Mouse (Mus musculus) ZHBTc4 (cell line): ENCODE measurements around the gene Pltp.
A peak's percentile ranks its signal among the peaks of the same experiment; 100 is the strongest.
"Not testable (repeated sequence)": the region's sequence is repeated elsewhere in the genome, so short reads cannot be mapped to it uniquely, and the experiment has no call there.

Source experiments
- DNase-seq: peaks from one replicate; pipeline ENCODE4 v3.0.0-alpha.2; 2011; ENCODE audit warnings: low read depth, low spot score

Gene Pltp

DNA sequence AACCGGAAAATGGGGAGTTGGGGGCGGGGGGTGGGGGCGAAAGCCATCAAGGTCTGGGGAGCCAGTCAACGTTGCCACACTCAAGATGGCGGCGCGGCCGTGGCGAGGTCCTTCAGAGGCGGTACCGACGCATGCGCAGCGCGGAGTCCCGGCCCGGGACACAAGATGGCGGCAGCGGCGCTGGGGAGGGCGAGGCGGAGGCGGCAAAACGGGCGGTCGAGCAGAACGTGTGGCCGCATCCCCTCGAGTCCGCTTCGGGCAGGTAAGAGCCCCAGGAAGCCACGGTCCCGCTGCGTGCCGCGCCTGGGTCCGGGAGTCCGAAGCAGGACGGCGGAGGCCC lies 21.7 kb upstream of the Pltp start, which contains the start of gene Pcif1:
Gene Pcif1 (plus strand): TSS at position 77 of the 340 bp plus-strand sequence.
- peak; percentile 94 for DNase-seq

DNA sequence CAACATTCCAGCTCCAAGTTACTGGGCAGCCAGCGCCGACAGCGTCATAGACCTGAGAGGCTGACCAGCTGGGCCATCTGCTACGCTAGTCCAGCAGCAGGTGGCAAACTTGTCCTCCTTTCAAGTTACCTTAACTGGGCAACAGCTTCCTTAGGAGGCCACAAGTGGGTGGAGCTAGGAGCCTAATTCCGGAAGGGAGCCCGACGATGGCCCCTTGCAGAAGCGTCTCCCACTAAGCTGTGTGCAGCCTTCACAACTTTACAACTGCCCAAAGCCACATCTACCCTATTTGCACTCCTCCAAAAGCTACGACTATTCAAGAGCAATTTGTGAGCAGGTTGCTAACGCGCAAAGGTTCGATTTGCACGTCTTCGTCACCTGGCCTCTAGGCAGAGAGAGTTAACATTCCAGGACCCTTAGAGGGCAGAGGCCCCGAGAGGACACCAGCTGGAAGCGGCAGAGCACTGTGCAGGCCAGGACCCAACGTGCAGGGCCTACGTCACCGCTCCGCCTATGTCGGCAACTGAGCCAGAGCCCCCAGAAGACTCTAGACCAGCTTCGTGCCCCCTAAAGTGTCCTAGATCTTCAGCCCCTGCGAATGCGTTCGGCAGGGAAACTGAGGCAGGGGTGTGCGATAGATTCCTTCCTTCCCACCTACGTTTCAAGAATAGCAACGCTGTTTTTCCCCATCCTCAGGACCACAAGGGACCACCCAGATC lies 21.2 kb upstream of the Pltp start:
- peak; percentile 75 for DNase-seq

DNA sequence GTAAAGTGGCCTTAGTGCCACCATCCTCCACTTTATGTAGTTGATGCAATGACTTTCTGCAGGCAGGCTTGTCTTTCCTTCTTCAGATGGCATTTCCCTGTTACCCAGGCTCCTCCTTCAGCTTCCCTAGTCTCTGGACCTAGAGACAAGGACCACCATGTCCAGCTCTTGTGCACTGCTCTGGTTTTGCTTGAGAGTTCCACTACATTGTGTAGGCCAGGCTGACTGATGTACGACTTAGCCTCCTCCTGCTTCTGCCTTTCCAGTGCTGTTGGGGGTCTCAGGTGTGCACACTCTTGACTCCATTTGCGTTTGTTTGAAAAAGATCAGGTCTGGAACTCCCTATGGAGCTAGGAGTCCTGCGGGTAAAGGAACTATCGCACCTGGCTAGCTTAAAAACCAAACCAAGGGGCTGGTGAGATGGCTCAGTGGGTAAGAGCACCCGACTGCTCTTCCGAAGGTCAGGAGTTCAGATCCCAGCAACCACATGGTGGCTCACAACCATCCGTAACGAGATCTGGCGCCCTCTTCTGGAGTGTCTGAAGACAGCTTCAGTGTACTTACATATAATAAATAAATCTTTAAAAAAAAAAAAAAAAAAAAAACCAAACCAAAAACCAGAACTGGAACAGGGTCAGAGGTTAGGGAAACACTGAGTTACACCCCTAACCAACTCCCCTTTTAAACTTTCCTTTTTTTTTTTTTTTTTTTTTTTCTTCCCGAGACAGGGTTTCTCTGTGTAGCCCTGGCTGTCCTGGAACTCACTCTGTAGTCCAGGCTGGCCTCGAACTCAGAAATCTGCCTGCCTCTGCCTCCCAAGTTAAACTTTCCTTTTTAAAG lies 20.1 kb upstream of the Pltp start:
- peak; percentile 40 for DNase-seq

DNA sequence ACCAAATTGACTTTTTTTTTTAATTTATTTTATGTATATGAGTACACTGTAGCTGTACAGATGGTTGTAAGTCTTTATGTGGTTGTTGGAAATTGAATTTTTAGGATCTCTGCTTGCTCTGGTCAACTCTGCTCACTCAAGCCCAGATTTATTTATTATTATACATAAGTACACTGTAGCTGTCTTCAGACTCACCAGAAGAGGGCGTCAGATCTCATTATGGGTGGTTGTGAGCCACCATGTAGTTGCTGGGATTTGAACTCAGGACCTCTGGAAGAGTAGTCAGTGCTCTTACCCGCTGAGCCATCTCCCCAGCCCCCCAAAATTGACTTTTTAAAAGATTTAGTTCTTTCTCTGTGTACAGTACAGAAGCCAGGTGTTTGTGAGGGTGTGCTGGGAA lies 18.1 kb upstream of the Pltp start:
- DNase-seq: not testable (repeated sequence)

DNA sequence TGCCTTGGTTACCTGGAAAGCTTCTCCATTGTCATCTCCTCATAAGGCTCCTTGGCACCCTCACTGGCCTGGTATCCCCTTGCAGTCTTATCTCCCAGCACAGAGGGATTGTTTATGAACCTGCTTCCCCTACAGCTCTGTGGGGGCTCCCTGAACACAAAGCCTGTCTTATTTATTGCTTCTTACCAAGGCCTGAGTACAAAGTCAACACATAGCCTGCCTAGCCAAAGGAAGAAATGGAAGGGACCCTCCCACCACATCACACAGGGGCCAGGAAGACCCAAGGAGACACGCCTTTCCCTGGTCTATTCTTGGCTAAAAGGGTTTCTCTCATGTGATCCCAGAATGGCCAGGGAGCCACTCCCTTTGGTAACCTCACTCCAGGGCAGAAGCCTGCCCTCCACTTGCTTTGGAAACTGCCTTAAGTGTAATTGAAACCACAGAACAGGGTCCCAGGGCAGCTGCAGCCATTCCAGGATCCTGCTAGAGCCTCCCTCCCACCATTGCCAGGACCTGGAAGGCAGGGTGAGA lies 16.8 kb upstream of the Pltp start:
- peak; percentile 86 for DNase-seq

DNA sequence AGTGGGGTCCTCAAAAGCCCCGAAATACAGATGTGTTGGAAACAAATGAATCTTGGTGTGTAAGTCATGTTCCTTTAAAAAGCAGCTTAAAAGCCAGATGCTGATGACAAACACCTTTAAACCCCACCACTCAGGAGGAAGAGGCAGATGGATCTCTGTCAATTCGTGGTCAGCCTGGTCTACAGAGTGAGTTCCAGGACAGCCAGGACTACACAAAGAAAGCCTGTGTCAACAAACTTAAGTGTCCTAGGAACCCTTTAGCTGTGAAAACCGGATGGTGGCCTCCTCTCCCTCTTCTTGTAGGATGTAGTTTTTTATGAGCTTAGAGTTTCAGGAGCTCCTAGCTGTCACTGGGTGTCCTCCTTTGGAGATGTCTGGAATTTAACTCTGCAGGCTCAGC lies 16.1 kb upstream of the Pltp start:
- DNase-seq: no peak

DNA sequence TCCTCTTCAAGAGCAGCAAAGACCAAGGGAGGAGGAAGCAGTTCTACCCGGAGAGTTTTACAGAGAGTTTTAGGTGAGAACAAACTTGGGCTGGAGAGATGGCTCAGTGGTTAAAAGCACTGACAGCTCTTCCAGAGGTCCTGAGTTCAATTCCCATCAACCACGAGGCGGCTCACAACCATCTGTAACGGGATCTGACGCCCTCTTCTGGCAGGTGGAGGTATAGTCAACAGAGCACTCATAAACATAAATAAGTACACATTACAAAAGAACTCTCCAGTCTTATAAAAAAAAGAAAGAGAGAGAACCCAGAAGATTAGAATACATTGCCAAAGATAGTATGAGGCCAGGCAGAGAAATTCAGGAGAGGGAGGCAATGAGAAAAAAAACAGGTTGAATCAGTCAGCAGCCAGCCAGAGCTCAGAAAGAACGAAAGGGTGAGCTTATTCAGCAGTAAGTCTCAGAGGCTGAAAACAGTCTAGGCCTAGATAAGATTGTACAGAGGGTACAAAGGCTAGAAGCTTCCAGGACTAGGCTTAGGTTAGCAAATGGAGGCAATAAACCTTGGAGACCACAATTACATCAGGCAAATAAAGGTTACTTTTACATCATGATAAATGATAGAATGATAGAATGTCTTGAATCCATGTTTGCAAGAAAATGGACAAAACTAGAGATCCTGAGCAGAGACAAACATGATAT lies 14.2 kb upstream of the Pltp start:
- peak; percentile 54 for DNase-seq

DNA sequence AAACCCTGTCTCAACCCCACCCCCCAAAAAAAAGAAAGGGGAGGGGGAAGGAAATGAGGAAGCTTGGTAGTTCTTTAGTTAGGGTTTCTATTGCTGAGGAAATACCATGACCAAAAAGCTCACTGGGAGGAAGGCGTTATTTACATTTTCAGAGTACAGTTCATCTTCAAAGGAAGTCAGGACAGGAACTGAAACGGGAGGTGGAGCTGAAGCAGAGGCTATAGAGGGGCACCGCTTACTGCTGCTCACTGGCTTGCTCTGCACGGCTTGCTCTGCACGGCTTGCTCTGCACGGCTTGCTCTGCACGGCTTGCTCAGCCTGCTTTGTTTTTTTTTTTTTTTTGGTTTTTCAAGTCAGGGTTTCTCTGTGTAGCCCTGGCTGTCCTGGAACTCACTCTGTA lies 11.0 kb upstream of the Pltp start:
- no peak for DNase-seq

DNA sequence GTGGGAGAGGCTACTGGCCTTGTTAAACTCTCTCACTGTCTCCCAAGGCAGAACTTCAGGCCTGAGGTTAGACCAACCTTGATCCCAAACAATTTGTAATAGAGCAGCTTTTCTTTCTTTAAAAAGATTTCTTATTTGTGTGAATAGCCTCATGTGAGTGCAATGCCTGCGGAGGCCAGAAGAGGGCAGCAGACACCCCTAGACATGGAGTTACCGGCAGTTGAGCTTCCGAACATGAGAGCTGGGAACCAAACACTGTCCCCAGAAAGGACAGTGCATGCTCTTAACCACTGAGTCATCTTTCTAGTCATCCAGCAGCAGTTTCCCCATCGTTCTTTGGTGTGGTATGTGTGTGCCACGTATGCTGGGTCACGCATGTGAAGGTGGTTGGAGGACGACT lies 10.1 kb upstream of the Pltp start:
- DNase-seq: peak; percentile 86

DNA sequence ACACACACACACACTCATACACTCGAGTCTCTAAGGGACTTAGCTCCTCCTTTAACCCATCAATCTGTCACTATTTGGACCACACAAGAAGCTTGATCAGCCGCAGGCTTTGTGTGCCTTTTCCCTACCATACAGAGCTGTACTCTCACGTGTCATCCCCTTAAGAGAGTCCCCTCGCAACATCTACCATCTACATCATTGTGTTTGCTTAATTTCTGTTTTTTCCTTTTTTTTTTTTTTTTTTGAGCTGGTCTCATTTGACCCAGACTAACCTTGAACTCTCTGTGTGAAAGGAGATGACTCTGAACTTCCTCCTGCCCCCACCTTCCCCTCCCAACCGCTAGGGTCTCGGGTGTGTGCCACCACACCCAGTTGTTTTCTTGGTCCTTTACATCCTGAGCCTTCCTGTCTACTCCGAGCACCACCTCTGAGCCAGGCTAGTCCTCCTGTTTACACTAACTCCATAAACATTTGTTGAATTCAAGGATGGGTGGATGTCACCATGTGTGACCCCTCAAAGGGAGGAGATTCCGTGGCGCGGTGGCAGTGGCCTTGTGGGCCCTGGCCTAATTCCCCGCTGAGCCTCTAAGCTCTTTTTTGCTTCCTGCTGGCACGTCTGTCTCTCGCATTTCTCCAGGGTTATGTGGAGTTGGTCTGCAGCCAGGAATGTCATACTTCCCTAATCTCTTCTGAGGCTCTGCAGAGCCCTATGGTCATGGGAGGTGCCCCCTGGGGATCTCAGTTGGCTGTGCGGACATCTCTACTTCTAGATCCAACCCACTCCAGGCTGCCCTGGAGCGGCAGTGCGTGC lies 9.4 kb upstream of the Pltp start:
- DNase-seq: peak; percentile 87

DNA sequence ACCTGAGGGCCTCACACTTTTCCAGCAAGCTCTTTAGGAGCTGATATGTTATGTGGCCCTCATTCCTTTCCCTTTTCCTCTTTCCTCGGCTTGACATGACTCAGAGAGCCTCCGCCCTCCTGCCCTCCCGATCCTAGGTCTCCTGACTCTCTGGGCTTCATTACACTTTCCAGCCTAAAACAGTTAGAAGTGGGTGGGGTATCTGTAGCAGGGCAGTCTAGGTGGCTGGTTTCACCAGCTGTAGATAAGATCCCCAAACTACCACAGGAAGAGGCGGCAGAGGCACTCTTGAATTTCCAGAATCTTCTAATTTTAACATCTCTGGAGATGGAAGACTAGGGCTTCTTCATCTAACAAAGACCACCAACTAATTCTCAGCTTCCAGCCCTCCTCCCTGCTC lies 7.1 kb upstream of the Pltp start:
- no peak for DNase-seq

DNA sequence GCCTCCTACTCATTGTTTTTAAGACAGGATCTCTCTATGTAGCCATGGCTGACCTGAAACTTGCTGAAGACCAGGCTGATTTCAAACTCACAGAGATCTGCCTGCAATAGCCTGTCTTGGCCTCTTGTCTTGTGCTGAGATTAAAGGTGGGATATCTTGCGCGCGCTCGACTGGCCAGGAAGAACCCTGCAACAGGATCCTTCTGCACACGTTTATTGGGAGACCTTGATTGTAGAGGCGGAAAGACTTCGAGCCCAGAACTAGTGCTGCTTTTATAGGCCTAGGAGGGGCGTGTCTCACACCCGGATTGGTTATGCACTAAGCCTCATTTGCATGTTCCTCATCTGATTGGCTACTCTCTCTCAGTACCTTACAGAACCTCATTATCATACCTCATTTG lies 5.9 kb upstream of the Pltp start:
- DNase-seq: peak; percentile 53

DNA sequence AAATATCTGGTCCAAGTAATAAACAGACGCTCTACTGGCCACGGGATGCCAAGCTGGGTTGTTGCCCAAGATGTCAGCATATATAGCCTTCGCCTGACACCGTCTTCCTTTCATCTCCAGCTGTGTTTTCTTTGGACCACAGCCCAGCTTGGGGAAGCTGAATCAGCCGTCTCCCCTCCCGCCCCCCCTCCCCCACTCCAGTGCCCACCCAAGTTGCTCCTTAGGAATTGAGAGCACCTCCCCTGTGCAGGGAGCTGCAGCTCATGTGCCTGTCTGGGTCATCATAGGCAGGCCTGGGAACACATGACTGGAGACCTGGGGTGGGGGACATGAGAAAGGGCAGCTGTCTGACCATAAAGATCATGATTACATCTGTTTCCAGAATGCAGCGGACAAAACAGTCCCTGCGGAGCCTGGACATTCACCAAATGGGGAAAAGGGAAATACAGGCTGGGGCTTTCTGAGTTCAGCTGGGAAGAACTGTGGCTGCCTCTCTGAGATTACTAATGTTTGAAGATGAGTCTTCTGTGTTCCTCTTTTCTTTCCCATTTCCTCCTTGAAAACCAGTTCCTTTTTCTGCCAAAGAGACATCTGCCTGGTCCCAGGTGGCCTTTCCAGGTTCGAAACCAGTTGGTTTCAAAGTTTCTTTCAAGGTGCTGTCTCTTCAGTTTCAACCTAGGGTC lies 4.8 kb upstream of the Pltp start:
- DNase-seq: no peak

DNA sequence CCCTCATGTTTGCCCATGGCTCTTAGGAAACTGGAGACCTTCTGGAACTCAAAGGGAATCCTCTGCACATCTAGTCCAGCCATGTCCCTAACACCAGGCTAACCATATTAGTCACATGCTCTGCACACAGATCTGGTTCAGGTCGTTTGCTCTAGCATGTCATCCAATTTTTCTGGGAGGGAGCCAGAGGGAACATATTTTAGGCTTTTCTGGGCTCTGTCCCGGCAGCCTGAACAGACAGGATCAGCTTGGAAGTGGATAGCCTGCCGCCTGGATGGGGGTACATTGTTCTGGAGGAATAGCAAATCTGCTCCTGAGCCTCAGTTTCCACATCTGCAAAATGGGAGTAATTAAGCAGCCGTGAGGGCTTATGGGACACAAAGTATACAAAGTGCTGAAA lies 3.6 kb upstream of the Pltp start:
- no peak for DNase-seq

DNA sequence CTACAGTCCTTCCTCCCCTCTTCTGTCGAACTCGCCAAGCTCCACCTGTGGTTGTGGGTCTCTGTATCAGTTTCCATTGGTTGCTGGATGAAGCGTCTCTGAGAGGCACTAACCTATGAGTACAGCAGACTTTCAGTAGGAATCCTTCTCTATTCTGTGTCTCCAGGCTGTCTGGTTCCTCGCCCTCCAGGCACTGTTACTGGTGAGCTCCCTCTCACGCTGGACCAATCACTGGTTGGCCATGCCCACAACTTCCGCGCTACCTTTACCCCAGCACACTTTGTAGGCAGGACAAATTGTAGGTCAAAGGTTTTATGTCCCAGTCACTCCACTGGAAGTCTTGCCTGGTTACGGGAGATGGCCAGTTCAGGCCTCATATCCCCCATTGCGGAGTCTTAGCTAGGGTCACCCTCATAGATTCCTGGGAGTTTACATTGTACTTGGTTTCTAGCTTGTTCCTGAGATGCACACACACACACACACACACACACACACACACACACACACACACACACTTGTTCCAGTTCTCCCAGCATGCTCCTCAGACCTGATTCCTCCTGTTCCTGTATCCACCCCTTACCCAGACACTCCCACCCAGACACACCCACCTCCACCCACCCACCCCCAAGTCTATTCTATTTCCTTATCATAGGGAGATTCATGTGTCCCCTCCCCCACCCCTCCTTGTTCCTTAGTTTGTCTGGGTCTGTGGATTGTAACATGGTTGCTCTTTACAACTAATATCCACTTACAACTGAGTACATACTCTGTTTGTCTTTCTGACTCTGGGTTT lies 2.3 kb upstream of the Pltp start:
- peak; percentile 75 for DNase-seq

DNA sequence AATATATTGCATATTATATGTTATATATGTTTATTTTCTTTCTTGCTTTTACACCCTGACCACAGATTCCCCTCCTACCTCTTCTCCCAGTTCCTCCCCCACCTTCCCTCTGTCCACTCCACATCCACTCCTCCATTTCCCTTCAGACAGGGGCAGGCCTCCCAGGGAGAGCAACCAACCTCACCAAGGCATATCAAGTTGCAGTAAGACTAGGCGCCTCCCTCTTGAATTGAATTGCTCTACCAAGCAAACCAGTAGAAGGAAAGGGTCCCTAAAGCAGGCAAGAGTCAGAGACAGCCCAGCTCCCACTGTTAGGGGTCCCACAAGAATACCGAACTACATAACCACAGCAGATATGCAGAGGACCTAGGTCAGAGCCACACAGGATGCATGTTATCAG lies 1.6 kb upstream of the Pltp start:
- no peak for DNase-seq

DNA sequence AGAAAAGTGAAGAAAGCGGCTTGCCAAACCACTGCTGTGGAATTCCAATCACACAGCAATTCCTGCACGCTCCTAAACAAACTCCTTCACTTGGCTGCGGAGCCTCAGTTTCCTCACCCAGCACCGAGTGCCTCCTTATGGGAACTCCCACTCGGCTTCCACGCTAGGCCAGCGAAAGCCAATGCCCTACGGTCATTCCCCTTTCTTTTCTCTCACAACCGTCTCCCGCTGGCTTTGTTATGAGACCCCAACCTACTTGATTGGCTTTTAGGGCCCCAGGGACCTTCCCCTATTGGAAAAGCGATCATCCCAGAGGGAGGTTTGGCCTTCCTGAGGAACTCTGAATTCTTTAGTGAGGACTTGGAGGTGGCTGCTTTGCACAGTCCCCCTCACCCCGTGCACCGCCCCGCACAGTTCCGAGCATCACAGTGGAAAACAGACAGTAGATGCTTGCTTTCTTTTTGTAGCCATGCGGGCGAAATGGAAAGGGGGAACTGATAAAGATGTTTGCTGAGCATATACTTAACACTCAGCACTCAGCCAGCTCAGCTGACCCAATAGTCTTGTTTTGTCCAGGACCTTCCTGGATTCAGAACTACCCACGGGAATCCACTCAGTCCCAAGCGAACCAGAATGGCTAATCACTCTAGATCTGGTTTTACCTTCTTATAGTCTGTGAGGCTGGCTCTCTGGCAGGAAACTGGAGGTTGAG lies 487 bp upstream of the Pltp start:
- DNase-seq: peak; percentile 71

DNA sequence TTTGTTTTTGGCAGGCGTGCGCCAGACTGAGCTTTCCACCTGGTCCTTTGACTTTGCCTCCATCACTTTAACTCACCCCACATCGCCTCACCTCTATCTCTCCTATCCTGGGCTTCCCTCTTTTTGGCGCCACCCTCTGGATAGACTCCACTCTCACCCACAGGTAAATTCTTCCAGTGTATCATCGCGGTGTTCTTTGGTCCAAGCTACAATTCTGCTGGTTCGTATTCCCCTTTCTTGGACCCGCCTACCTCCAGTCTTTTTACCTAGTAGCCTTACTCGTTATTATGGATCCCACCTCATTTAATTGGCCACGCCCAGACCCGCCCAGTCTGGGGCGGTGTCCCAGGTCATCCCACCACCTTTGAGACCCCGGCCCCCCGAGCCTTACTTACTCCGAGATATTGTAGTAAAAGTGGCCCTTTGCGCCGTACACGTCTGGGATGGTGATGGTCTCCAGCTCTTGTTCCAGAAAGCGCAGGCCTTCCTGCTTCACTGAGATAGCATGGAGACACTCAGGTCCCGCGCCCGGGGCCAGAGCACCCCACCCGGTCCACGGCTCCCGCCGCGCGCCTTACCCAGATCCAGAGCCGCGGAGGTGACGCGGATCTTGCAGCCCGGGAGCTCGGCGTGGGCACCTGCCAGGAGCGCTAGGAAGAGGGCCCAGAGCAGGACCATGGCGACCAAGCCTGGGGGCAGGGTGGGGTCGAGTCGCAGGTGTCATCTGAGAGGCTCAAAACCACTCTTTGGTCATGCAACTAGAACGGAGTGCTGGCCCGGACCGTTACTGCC lies 1.0 kb downstream of the Pltp start:
- DNase-seq: peak; percentile 86

DNA sequence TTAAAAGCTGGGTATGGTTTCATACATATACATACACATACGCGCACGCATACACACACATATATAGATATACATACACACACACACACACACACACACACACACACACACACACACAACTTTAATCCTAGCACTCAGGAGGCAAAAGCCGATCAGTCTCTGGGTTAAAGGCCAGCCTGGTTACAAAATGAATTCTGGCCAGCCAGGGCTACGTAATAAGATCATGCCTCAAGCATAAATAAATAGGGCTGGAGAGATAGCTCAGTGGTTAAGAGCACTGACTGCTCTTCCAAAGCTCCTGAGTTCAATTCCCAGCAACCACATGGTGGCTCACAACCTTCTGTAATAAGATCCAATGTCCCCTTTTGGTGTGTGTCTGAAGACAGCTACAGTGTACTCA lies 1.9 kb downstream of the Pltp start:
- not testable (repeated sequence) for DNase-seq
